Mouse (Mus musculus): Measurements from ENCODE around the gene Cd180. TPM values are rescaled to one million over a fixed set of nuclear protein-coding genes. Genes with fewer than 3 reads are reported as not detected.

Cd180 gene
- 0.41 TPM for polyA plus RNA-seq (2017; shearing (Covaris generic))

GRCm38 (mm10) chr13:102693341-102693801 is at the start of gene Cd180:
TSS of gene Cd180 (plus strand) at chr13:102693558.

Data from inflammation-experienced regulatory T-cells, adult 16 weeks (primary cell).